Mouse (Mus musculus) kidney, postnatal 0 days (tissue): ENCODE results near the gene Pole3. TPM values are rescaled to one million over a fixed set of nuclear protein-coding genes. Genes with fewer than 3 reads are reported as not detected.
A peak's percentile ranks its signal among the peaks of the same experiment; 100 is the strongest.

ENCODE experiments used
- ATAC-seq: fragments of 200-750 bp; cut with Nextera tagmentation; replicated peaks from 2 replicates; pipeline ENCODE4 v1.8.0; 2017; ENCODE audit warnings: low read depth, moderate number of reproducible peaks, moderate TSS enrichment, moderate library complexity; ENCODE audit not compliant: low FRiP score
- DNase-seq: peaks from one replicate; pipeline ENCODE4 v3.0.0-alpha.2; 2016; ENCODE audit warnings: low spot score
- H3K27ac ChIP-seq: fragments of 300-500 bp; sonication (generic); 2 replicates; pipeline ENCODE4 v1.5.1; 2014; ENCODE audit warnings: mild to moderate bottlenecking
- H3K27me3 ChIP-seq: fragments of 300-500 bp; sonication (generic); 2 replicates; pipeline ENCODE4 v1.6.1; 2014; ENCODE audit warnings: low read length, mixed read lengths; ENCODE audit not compliant: insufficient read depth
- H3K36me3 ChIP-seq: fragments of 300-500 bp; sonication (generic); 2 replicates; pipeline ENCODE4 v1.6.1; 2014; ENCODE audit warnings: low read length, mixed read lengths; ENCODE audit not compliant: insufficient read depth
- H3K4me1 ChIP-seq: fragments of 300-500 bp; sonication (generic); replicated peaks from 2 replicates; pipeline ENCODE4 v1.6.1; 2014; ENCODE audit warnings: antibody characterized with exemption, low read length, mixed read lengths; ENCODE audit not compliant: insufficient read depth
- H3K4me2 ChIP-seq: fragments of 300-500 bp; sonication (generic); 2 replicates; pipeline ENCODE4 v1.6.1; 2014; ENCODE audit warnings: mild to moderate bottlenecking, low read length, moderate library complexity, mixed read lengths
- H3K4me3 ChIP-seq: fragments of 300-500 bp; sonication (generic); replicated peaks from 2 replicates; pipeline ENCODE4 v1.5.1; 2014; ENCODE audit warnings: low read depth, low read length
- H3K9ac ChIP-seq: fragments of 300-500 bp; sonication (generic); 2 replicates; pipeline ENCODE4 v1.6.1; 2014; ENCODE audit warnings: low read depth, low read length
- H3K9me3 ChIP-seq: fragments of 300-500 bp; sonication (generic); replicated peaks from 2 replicates; pipeline ENCODE4 v1.6.1; 2016; ENCODE audit warnings: low read length, inconsistent platforms, mixed read lengths
- CTCF ChIP-seq: IDR thresholded peaks from 2 replicates; pipeline ENCODE4 v1.5.1; 2016; ENCODE audit warnings: antibody characterized with exemption, low read depth, mild to moderate bottlenecking, moderate library complexity
- WGBS: fragments of 180-500 bp; shearing (Covaris S2); extraction: QIAGEN DNeasy Blood & Tissue Kit; methylation state at CpG from one replicate; pipeline ENCODE4 v1.1.7; 2014; 5-methylcytosine and 5-hydroxymethylcytosine counted together
- polyA plus RNA-seq: library from polyadenylated mRNA; unstranded; fragments of >200 nt; fragmentation: Nextera tagmentation; extraction: Ambion mirVana; gene quantifications from 2 replicates; pipeline ENCODE4 v1.2.1, GENCODE M21; 2015

Pole3 gene
- polyA plus RNA-seq, 1 experiment from 2014 or later, result 62.0 TPM

GRCm38 (mm10) chr4:62517046-62517445, 7.8 kb downstream of the Pole3 start:
- H3K27ac ChIP-seq, result peak overlapping the region; percentile 90
- H3K9me3 ChIP-seq, result no peaks in the 10 kb centered on the region
- H3K36me3 ChIP-seq, result peaks cover 10% of the 10 kb centered on the region
- WGBS, result 86% methylated on average over 8 of the region's 8 CpGs
- no peak overlapping the region for H3K4me2 ChIP-seq
- H3K27me3 ChIP-seq, result no peaks in the 10 kb centered on the region
- ATAC-seq (no peak), DNase-seq (no peak)
- H3K9ac ChIP-seq, result no peak overlapping the region
- TF ChIP-seq CTCF, result no peak
- H3K4me1 ChIP-seq, result peaks cover 38% of the 10 kb centered on the region
- H3K4me3 ChIP-seq, result no peak overlapping the region

GRCm38 (mm10) chr4:62516579-62516978, 8.3 kb downstream of the Pole3 start:
- WGBS, result 85% methylated on average over 1 of the region's 1 CpGs
- ATAC-seq (no peak), DNase-seq (no peak)
- H3K36me3 ChIP-seq, result peaks cover 14% of the 10 kb centered on the region
- H3K9ac ChIP-seq, result no peak overlapping the region
- peaks cover 38% of the 10 kb centered on the region for H3K4me1 ChIP-seq
- H3K4me3 ChIP-seq, result no peak overlapping the region
- H3K27me3 ChIP-seq, result no peaks in the 10 kb centered on the region
- no peak overlapping the region for H3K4me2 ChIP-seq
- no peak for TF ChIP-seq CTCF
- H3K27ac ChIP-seq, result peak overlapping the region; percentile 81
- H3K9me3 ChIP-seq, result no peaks in the 10 kb centered on the region

DNA sequence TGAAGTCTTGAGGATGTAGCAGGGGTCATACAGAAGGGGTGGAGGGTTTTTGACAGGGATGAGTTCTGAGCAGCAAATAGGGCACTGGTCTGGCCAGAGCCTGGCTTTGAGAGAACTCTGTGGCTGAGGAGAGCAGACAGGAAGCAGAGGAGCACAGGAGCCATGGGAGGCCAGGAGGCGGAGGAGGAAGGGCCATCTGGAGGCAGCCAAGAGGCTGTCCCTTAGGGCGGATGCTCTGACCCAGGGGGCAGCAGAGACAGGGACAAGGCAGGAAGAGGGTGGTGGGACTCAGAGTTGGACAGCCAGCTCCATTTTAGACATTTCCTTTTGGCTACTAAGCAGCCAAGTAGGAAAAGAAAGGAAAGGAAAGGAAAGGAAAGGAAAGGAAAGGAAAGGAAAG, 8.8 kb downstream of the Pole3 start:
- TF ChIP-seq CTCF, result peak; percentile 36
- H3K9ac ChIP-seq, result peak overlapping the region; percentile 1; the same call in 1 of the 2 replicates
- no peak for ATAC-seq
- H3K36me3 ChIP-seq, result peaks cover 19% of the 10 kb centered on the region
- 12% methylated on average over 2 of the region's 2 CpGs for WGBS
- H3K4me1 ChIP-seq, result peaks cover 38% of the 10 kb centered on the region
- no peaks in the 10 kb centered on the region for H3K27me3 ChIP-seq
- H3K4me2 ChIP-seq, result 0 out of 2 replicates have a peak overlapping the region, but pooled peaks have one; percentile 7
- DNase-seq, result peak; percentile 60
- peak overlapping the region; percentile 81 for H3K27ac ChIP-seq
- no peaks in the 10 kb centered on the region for H3K9me3 ChIP-seq
- no peak overlapping the region for H3K4me3 ChIP-seq

GRCm38 (mm10) chr4:62515490-62515889, 9.4 kb downstream of the Pole3 start:
- ATAC-seq (no peak), DNase-seq (no peak)
- 0 out of 2 replicates have a peak overlapping the region, but pooled peaks have one; percentile 7 for H3K4me2 ChIP-seq
- no peaks in the 10 kb centered on the region for H3K27me3 ChIP-seq
- peaks cover 38% of the 10 kb centered on the region for H3K4me1 ChIP-seq
- WGBS, result 60% methylated on average over 3 of the region's 3 CpGs
- TF ChIP-seq CTCF, result no peak
- no peak overlapping the region for H3K4me3 ChIP-seq
- no peaks in the 10 kb centered on the region for H3K9me3 ChIP-seq
- peak overlapping the region; percentile 1; the same call in 1 of the 2 replicates for H3K9ac ChIP-seq
- H3K27ac ChIP-seq, result peak overlapping the region; percentile 81
- peaks cover 24% of the 10 kb centered on the region for H3K36me3 ChIP-seq

DNA sequence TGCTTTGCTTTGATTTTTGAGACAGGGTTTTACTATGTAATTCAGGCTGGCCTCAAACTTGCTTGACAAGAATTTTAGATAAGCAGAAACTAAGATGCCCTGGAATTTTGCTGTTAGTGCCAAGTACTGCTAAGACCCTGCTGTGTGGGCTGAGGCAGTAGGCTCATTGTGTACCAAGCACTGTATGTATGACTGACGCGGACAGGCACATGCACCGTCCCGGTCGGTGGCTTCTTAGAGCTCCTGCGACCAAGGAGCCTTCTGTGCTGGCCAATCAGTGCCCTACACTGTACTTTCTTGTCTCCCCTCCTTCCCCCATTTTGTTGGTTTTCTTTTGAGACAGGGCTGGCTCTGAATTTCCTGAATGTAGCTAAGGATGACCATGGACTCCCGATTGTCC, 9.9 kb downstream of the Pole3 start:
- no peak for TF ChIP-seq CTCF
- peaks cover 38% of the 10 kb centered on the region for H3K4me1 ChIP-seq
- H3K9ac ChIP-seq, result no peak overlapping the region
- no peak for ATAC-seq
- H3K36me3 ChIP-seq, result peaks cover 27% of the 10 kb centered on the region
- WGBS, result 83% methylated on average over 7 of the region's 7 CpGs
- peak overlapping the region; percentile 81 for H3K27ac ChIP-seq
- DNase-seq, result no peak
- no peak overlapping the region for H3K4me2 ChIP-seq
- H3K4me3 ChIP-seq, result no peak overlapping the region
- no peaks in the 10 kb centered on the region for H3K27me3 ChIP-seq
- no peaks in the 10 kb centered on the region for H3K9me3 ChIP-seq

DNA sequence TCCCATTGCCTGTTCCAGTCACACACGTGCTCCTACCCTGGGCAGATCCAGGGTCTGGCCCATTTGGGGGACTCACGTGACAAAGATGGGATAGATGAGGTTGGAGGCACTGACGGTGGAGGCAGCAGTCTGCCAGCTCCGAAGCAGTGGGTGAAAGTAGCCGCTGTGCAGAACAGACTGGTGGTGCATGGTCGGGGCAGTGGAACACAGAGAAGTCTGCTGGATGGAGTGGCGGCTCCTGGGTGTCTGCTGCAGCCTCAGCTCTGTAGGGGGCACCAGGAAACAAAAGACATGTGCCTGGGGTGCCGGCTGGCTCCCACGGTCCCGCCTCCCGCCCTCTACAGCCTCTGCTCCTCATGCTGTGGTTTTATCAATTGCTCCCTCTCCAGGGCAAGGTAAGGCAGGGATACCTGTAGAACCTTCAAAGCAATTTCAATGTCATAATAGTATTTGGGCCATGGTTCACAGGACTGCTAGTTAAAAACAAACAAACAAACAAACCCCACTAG, 10.8 kb downstream of the Pole3 start:
- Histone ChIP-seq H3K9me3 (no peaks in the 10 kb centered on the region), H3K4me1 (peaks cover 37% of the 10 kb centered on the region), H3K36me3 (peaks cover 36% of the 10 kb centered on the region), H3K27ac (no peak overlapping the region), H3K9ac (no peak overlapping the region), H3K27me3 (no peaks in the 10 kb centered on the region), H3K4me3 (no peak overlapping the region), H3K4me2 (no peak overlapping the region)
- ATAC-seq (no peak), DNase-seq (no peak)
- no peak; the same call in 1 of the 2 replicates for TF ChIP-seq CTCF
- WGBS, result 60% methylated on average over 11 of the region's 11 CpGs

- ATAC-seq (no peak), DNase-seq (no peak)
- H3K9me3 ChIP-seq, result no peaks in the 10 kb centered on the region
- no peaks in the 10 kb centered on the region for H3K27me3 ChIP-seq
- H3K4me1 ChIP-seq, result no peaks in the 10 kb centered on the region; the same call in 1 of the 2 replicates
- WGBS, result 77% methylated on average over 11 of the region's 11 CpGs
- H3K9ac ChIP-seq, result no peak overlapping the region
- H3K27ac ChIP-seq, result no peak overlapping the region
- H3K36me3 ChIP-seq, result peaks cover 40% of the 10 kb centered on the region
- no peak overlapping the region for H3K4me3 ChIP-seq
- TF ChIP-seq CTCF, result no peak
- H3K4me2 ChIP-seq, result no peak overlapping the region
Observed at GRCm38 (mm10) chr4:62509946-62510345, 14.9 kb downstream of the Pole3 start.
